Mouse (Mus musculus) neural tube, embryonic 11.5 days (tissue): ENCODE measurements around the gene Cd101. TPM values are rescaled to one million over a fixed set of nuclear protein-coding genes. Genes with fewer than 3 reads are reported as not detected.

Experiments
- ATAC-seq: fragments of 200-750 bp; cut with Nextera tagmentation; 2 replicates; pipeline ENCODE4 v1.8.0; 2017; ENCODE audit warnings: moderate number of reproducible peaks, mild to moderate bottlenecking, moderate TSS enrichment, moderate library complexity; ENCODE audit not compliant: insufficient read depth, low FRiP score, low TSS enrichment
- DNase-seq: peaks from one replicate; pipeline ENCODE4 v3.0.0-alpha.2; 2015; ENCODE audit warnings: low spot score
- H3K27ac ChIP-seq: fragments of 300-500 bp; sonication (generic); 2 replicates; pipeline ENCODE4 v1.5.1; 2014; ENCODE audit warnings: low read depth, mild to moderate bottlenecking, low read length
- H3K27me3 ChIP-seq: fragments of 300-500 bp; sonication (generic); 2 replicates; pipeline ENCODE4 v1.6.1; 2014; ENCODE audit warnings: mild to moderate bottlenecking, low read length, mixed read lengths; ENCODE audit not compliant: control insufficient read depth, insufficient read depth
- H3K36me3 ChIP-seq: fragments of 300-500 bp; sonication (generic); 2 replicates; pipeline ENCODE4 v1.6.1; 2014; ENCODE audit warnings: mild to moderate bottlenecking, low read length, moderate library complexity, mixed read lengths; ENCODE audit not compliant: control insufficient read depth, insufficient read depth
- H3K4me1 ChIP-seq: fragments of 300-500 bp; sonication (generic); 2 replicates; pipeline ENCODE4 v1.6.1; 2014; ENCODE audit warnings: low read length, mixed read lengths; ENCODE audit not compliant: control insufficient read depth, insufficient read depth
- H3K4me2 ChIP-seq: fragments of 300-500 bp; sonication (generic); 2 replicates; pipeline ENCODE4 v1.6.1; 2014; ENCODE audit warnings: low read depth, mild to moderate bottlenecking, moderate library complexity
- H3K4me3 ChIP-seq: fragments of 300-500 bp; sonication (generic); 2 replicates; pipeline ENCODE4 v1.5.1; 2014; ENCODE audit warnings: low read depth, low read length
- H3K9ac ChIP-seq: fragments of 300-500 bp; sonication (generic); 2 replicates; pipeline ENCODE4 v1.6.1; 2014; ENCODE audit warnings: mild to moderate bottlenecking, low read length
- H3K9me3 ChIP-seq: fragments of 300-500 bp; sonication (generic); 2 replicates; pipeline ENCODE4 v1.6.1; 2016; ENCODE audit warnings: low read length; ENCODE audit not compliant: control insufficient read depth
- WGBS: fragments of 180-500 bp; shearing (Covaris S2); extraction: QIAGEN DNeasy Blood & Tissue Kit; methylation state at CpG from one replicate; pipeline ENCODE4 v1.1.7; 2014; 5-methylcytosine and 5-hydroxymethylcytosine counted together
- polyA plus RNA-seq: library from polyadenylated mRNA; unstranded; fragments of >200 nt; fragmentation: Nextera tagmentation; extraction: Ambion mirVana; gene quantifications from 2 replicates; pipeline ENCODE4 v1.2.1, GENCODE M21; 2014

Cd101 gene
- polyA plus RNA-seq, 1 experiment from 2014 or later: 0.11 TPM

DNA sequence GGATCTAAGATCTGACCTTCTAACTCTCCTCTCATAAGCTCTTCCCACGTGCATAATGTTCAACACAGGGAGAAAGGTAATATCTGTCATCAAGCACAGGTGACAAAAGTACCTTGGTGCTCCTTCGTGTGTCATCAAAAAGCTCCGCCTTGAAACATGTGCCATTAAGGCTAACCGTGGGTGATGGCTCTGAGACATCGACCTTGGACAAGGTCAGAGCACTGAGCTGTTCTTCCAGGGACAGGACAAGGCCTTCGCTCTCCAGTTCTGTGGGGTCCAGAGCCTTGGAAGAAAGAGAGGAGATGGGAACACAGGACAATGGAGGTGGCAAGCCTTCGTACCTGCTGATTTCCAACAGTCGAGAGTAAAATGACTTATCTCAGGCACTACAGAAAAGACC, 82.1 kb downstream of the Cd101 start:
- Histone ChIP-seq H3K27ac (no peak overlapping the region), H3K9ac (no peak overlapping the region), H3K4me3 (no peak overlapping the region), H3K36me3 (peaks cover 10% of the 10 kb centered on the region), H3K27me3 (no peaks in the 10 kb centered on the region), H3K4me1 (no peaks in the 10 kb centered on the region), H3K4me2 (no peak overlapping the region), H3K9me3 (no peaks in the 10 kb centered on the region)
- WGBS: 93% methylated on average over 8 of the region's 8 CpGs
- DNase-seq: no peak
- ATAC-seq: no peak

Other genes starting within 250 kb of the Cd101 start
- gene Vtcn1, start 204.1 kb downstream of the Cd101 start, polyA plus RNA-seq: 0.15 TPM in 1 of 2 replicates, not detected in the other
- 5.0 TPM in 2 replicates for gene Trim45, start 107.4 kb downstream of the Cd101 start, polyA plus RNA-seq
- gene Ttf2, start 59.9 kb downstream of the Cd101 start, polyA plus RNA-seq: 24.7 and 25.4 TPM in 2 replicates
- gene Ptgfrn, start 80.7 kb upstream of the Cd101 start, polyA plus RNA-seq: 3.1 and 3.6 TPM in 2 replicates